Comparison of ENCODE assay signal across 11 mouse cellular contexts in the genomic region with DNA sequence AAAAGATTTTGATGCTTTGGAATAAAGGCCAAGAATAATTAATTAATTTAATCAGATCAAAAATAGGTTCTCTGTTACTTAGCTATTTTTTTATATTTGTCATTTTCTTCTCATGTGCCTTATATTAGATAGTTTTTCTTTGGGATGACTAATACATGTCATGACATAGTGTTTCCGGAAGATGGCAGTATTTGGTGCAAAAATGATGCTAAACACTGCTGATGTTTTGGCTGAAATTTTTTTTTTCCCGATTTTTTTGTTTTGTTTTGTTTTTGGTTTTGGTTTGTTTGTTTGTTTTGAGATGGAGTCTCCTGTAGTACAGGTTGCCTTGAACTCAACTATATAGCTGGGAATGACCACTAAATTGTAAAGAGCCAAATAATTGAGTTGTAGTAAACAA. TPM values are rescaled to one million over a fixed set of nuclear protein-coding genes. Genes with fewer than 3 reads are reported as not detected.
DNase-seq lines count a peak whose midpoint lies in the region; ATAC-seq and TF ChIP-seq lines count a peak whose summit lies in the region.
"Had no signal": no experiment of that assay in that cellular context is flagged by ENCODE, and none has a peak within 500 bp of the region (broad histone marks: within the 10 kb centered on the region; RNA-seq: fewer than 3 reads in every experiment).

No protein-coding gene starts in this region.

- no peak overlapping the region for H3K4me2 ChIP-seq in liver, embryonic 11.5 days
- no peak overlapping the region for H3K4me2 ChIP-seq in neural tube, embryonic 15.5 days
- H3K4me2 ChIP-seq: heart, embryonic 13.5 days; midbrain, embryonic 12.5 days had no signal

- H3K4me3 ChIP-seq in liver, adult 2 months (ENCODE audit: insufficient read depth, low read depth, low read length): no peak overlapping the region
- H3K4me3 ChIP-seq in liver, embryonic 11.5 days (ENCODE audit: low read depth, low read length): no peak overlapping the region
- H3K4me3 ChIP-seq in neural tube, embryonic 15.5 days (replicated peaks): no peak overlapping the region
- H3K4me3 ChIP-seq: heart, embryonic 13.5 days; midbrain, embryonic 12.5 days had no signal

- H3K9me3 ChIP-seq in liver, embryonic 11.5 days (ENCODE audit: control insufficient read depth, low read length): no peaks in the 10 kb centered on the region
- no peaks in the 10 kb centered on the region for H3K9me3 ChIP-seq in neural tube, embryonic 15.5 days (replicated peaks)
- H3K9me3 ChIP-seq: heart, embryonic 13.5 days; midbrain, embryonic 12.5 days had no signal

- no peaks in the 10 kb centered on the region for H3K79me2 ChIP-seq in liver, adult 2 months (ENCODE audit: control insufficient read depth, insufficient read depth, low read length)

- no peaks in the 10 kb centered on the region for H3K27me3 ChIP-seq in liver, adult 2 months (ENCODE audit: control insufficient read depth, insufficient read depth, low read length)
- no peaks in the 10 kb centered on the region for H3K27me3 ChIP-seq in liver, embryonic 11.5 days (replicated peaks; ENCODE audit: control insufficient read depth, insufficient read depth, low read length)
- H3K27me3 ChIP-seq in neural tube, embryonic 15.5 days (replicated peaks): no peaks in the 10 kb centered on the region
- H3K27me3 ChIP-seq: heart, embryonic 13.5 days; midbrain, embryonic 12.5 days had no signal

- H3K4me1 ChIP-seq in liver, adult 2 months (ENCODE audit: control insufficient read depth, insufficient read depth, low read length): no peaks in the 10 kb centered on the region
- no peaks in the 10 kb centered on the region for H3K4me1 ChIP-seq in liver, embryonic 11.5 days (replicated peaks; ENCODE audit: control insufficient read depth, insufficient read depth, low read length)
- no peaks in the 10 kb centered on the region for H3K4me1 ChIP-seq in neural tube, embryonic 15.5 days
- H3K4me1 ChIP-seq: heart, embryonic 13.5 days; midbrain, embryonic 12.5 days had no signal

- H3K9ac ChIP-seq in liver, adult 2 months (ENCODE audit: low read depth, low read length): no peak overlapping the region
- H3K9ac ChIP-seq in liver, embryonic 11.5 days (ENCODE audit: low read depth, low read length): no peak overlapping the region
- H3K9ac ChIP-seq in neural tube, embryonic 15.5 days (replicated peaks): no peak overlapping the region
- H3K9ac ChIP-seq: heart, embryonic 13.5 days; midbrain, embryonic 12.5 days had no signal

- WGBS in liver, adult 2 months: 5% methylated on average over 2 of the region's 2 CpGs
- 9% methylated on average over 2 of the region's 2 CpGs for WGBS in liver, embryonic 11.5 days
- WGBS in neural tube, embryonic 15.5 days: 11% methylated on average over 2 of the region's 2 CpGs

- no peak for TF ChIP-seq POLR2A in liver, adult 2 months (IDR thresholded peaks at IDR 0.05; ENCODE audit: extremely low read depth, insufficient read depth, low read length)

- TF ChIP-seq CTCF in liver, adult 2 months (IDR thresholded peaks at IDR 0.05; ENCODE audit: low read depth, low read length): no peak; the same call in 1 of the 2 replicates

- H3K36me3 ChIP-seq in liver, adult 2 months (ENCODE audit: control insufficient read depth, insufficient read depth, low read length): no peaks in the 10 kb centered on the region
- H3K36me3 ChIP-seq in liver, embryonic 11.5 days (ENCODE audit: control insufficient read depth, insufficient read depth, low read length): no peaks in the 10 kb centered on the region
- H3K36me3 ChIP-seq in neural tube, embryonic 15.5 days: no peaks in the 10 kb centered on the region
- H3K36me3 ChIP-seq: heart, embryonic 13.5 days; midbrain, embryonic 12.5 days had no signal

- ATAC-seq in liver, embryonic 11.5 days (replicated peaks; ENCODE audit: low FRiP score): no peak
- no peak for ATAC-seq in neural tube, embryonic 15.5 days (ENCODE audit: low FRiP score)

- no peak overlapping the region for H3K27ac ChIP-seq in liver, adult 2 months (replicated peaks; ENCODE audit: insufficient read depth, low read depth, low read length)
- no peak overlapping the region for H3K27ac ChIP-seq in liver, embryonic 11.5 days (ENCODE audit: low read depth, low read length)
- H3K27ac ChIP-seq in neural tube, embryonic 15.5 days (replicated peaks): no peak overlapping the region
- H3K27ac ChIP-seq: heart, embryonic 13.5 days; midbrain, embryonic 12.5 days had no signal

- DNase-seq in gastrocnemius, adult 18-20 months (ENCODE audit: low spot score): peak; percentile 0
- DNase-seq in gastrocnemius, postnatal 25 days: no peak
- DNase-seq in liver, adult 2 months (ENCODE audit: extremely low read depth, low read depth, low spot score): peak; percentile 5
- no peak for DNase-seq in liver, embryonic 11.5 days (ENCODE audit: low spot score)
- peak; percentile 7 for DNase-seq in MEL-GATA-1-ER (ENCODE audit: extremely low read depth, low read depth)
- DNase-seq in mesoderm, embryonic 11.5 days (ENCODE audit: low read depth, low spot score): peak; percentile 5
- DNase-seq in T-cell, adult 2 months (ENCODE audit: low spot score): no peak
- DNase-seq: layer of hippocampus, adult 9-11 months had no signal

RNA-seq across cellular contexts. Expression of a gene that starts 22.7 kb away (rescaled TPM):
- not detected for total RNA-seq in gastrocnemius, adult 18-20 months (2021)
- not detected for total RNA-seq in gastrocnemius, postnatal 25 days (2021)
- total RNA-seq in liver, adult 2 months (2014; rRNA removed): not detected in 2 replicates
- not detected in 2 replicates for polyA plus RNA-seq in liver, adult 2 months (2012; rRNA removed)
- polyA plus RNA-seq in liver, embryonic 11.5 days (2014; fragmentation: Nextera tagmentation; extraction: Ambion mirVana): not detected in 2 replicates
- not detected in 2 replicates for polyA plus RNA-seq in neural tube, embryonic 15.5 days (2015; fragmentation: Nextera tagmentation; extraction: Ambion mirVana)
- polyA plus RNA-seq: heart, embryonic 13.5 days; midbrain, embryonic 12.5 days had no signal

RNA-seq across cellular contexts. Expression of a gene that starts 38.8 kb away (rescaled TPM):
- total RNA-seq in gastrocnemius, adult 18-20 months (2021): 10 to 100 TPM; 13.9 to 17.2 TPM
- total RNA-seq in gastrocnemius, postnatal 25 days (2021): 10 to 100 TPM; 13.1 to 13.5 TPM
- 12.4 and 14.6 TPM in 2 replicates for total RNA-seq in liver, adult 2 months (2014; rRNA removed)
- 4.9 and 6.2 TPM in 2 replicates for polyA plus RNA-seq in liver, adult 2 months (2012; rRNA removed)
- 69.2 and 71.6 TPM in 2 replicates for polyA plus RNA-seq in liver, embryonic 11.5 days (2014; fragmentation: Nextera tagmentation; extraction: Ambion mirVana)
- polyA plus RNA-seq in neural tube, embryonic 15.5 days (2015; fragmentation: Nextera tagmentation; extraction: Ambion mirVana): 136 and 142 TPM in 2 replicates

Comparison
In these comparisons a context has a peak if more than half of its experiments do, and no peak if none do; other contexts are left out.
1. DNase-seq: peak in gastrocnemius, adult 18-20 months (single experiment), liver, adult 2 months (single experiment), MEL-GATA-1-ER (single experiment) and mesoderm, embryonic 11.5 days (single experiment); none in gastrocnemius, postnatal 25 days (single experiment), liver, embryonic 11.5 days (single experiment) and T-cell, adult 2 months (single experiment).